Mouse (Mus musculus) heart, adult 2 months (tissue): Measurements from ENCODE around the gene Slc35f3.

Experiments
- CTCF ChIP-seq: fragments of 200-600 bp; IDR thresholded peaks from 2 replicates; pipeline ENCODE4 v1.8.1; 2022; ENCODE audit warnings: antibody characterized with exemption, mild to moderate bottlenecking, moderate library complexity
- EP300 ChIP-seq: fragments of 200-500 bp; IDR thresholded peaks from 2 replicates; pipeline ENCODE4 v1.6.1; 2011; ENCODE audit warnings: low read depth, low read length, control low read depth; ENCODE audit not compliant: insufficient read depth
- POLR2A ChIP-seq: fragments of 200-500 bp; IDR thresholded peaks from 2 replicates; pipeline ENCODE4 v1.6.1; 2011; ENCODE audit warnings: mild to moderate bottlenecking, low read depth, low read length, control low read depth; ENCODE audit not compliant: insufficient read depth

- TF ChIP-seq CTCF, result no peak
- no peak for TF ChIP-seq POLR2A
- TF ChIP-seq EP300, result no peak
Measured at GRCm38 (mm10) chr8:126382216-126382615, 83.9 kb downstream of the Slc35f3 start.
